Mouse (Mus musculus) frontal cortex, adult 2 months (tissue): ENCODE measurements around the gene 4930519P11Rik. TPM values are rescaled to one million over a fixed set of nuclear protein-coding genes. Genes with fewer than 3 reads are reported as not detected.

Source experiments
- DNase-seq, 2 experiments: peaks; one replicate each; pipeline ENCODE4 v3.0.0; 2022; ENCODE audit warnings: low spot score in 1 of 2; ENCODE audit errors: extremely low spot score in 1 of 2
- polyA plus RNA-seq: library from polyadenylated mRNA; depleted of rRNA; stranded (reverse); fragments of >200 nt; gene quantifications from 2 replicates; pipeline ENCODE4 v1.2.3, GENCODE M21; 2012

Gene 4930519P11Rik
- polyA plus RNA-seq, 1 experiment: 0.48 TPM

DNA sequence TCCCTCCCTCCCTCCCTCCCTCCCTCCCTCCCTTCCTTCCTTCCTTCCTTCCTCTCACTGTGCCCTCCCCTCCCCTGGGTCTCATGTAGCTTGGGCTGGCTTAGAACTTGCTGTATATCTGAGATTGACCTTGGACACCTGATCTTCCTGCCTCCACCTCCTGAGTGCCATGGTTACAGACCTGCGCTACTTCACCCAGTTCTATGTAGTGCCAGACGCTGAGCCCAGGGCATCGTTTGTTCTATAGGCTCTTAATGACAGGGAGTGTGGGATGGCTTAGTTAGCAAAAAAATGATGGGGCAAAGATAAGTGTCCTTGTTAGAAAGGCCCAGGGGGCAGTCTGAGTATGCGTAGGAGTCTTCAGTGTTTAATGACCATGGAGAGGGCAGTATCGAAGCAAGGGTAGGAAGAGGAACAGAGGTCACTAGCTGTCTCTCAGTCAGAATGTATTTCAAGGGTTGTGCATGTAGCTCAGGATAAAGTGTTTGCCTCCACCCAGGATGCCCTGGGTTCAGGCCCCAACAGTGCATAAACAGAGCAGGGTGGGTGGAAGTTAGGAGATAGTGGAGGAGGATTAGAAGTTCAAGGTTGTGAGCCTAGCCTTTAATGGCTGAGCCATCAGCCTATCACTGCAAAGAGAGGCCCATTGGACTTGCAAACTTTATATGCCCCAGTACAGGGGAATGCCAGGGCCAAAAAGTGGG lies 20.0 kb upstream of the 4930519P11Rik start:
- no peak for DNase-seq

DNA sequence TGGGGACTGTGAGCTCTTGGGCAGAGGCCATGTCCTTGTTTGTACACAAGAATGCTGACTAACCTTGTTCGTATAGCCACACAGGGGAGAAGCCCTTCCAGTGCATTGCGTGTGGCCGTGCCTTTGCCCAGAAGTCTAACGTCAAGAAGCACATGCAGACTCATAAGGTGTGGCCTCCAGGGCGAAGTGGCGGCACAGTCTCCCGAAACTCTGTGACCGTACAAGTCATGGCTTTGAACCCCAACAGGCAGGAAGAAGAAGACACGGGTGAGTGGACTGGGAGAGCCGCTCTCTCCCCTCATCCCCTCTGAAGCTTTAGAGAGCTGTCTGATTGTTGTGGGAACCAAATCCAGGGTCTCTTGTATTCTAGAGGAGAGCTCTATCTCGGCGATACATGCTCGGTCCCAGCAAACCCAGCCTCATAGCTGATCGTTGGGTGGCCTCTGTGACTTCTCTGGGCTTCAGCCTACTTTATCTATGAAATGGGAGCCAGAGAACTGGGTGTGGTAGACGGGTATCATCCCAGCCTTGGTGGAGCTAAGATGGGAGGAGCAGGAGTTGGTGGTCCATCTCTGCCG lies 19.1 kb upstream of the 4930519P11Rik start:
- DNase-seq: no peak

DNA sequence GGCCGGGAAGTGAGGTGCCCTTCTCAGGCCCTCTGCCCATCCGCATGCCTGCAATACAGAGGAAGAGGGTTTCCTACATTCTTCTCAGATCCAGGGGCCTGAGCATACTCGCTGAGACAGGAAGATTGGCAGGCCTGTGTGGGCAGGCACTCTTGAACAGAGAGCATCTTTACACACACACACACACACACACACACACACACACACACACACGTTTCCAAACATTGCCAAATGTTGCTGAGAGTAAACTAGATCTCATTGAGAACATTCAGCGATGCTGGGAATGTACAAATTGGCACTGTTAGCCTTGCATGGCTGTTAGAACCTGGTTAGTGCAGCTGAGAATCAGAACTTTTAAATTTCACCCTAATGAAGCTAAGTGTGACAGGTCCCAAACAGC lies 17.3 kb upstream of the 4930519P11Rik start:
- no peak for DNase-seq

DNA sequence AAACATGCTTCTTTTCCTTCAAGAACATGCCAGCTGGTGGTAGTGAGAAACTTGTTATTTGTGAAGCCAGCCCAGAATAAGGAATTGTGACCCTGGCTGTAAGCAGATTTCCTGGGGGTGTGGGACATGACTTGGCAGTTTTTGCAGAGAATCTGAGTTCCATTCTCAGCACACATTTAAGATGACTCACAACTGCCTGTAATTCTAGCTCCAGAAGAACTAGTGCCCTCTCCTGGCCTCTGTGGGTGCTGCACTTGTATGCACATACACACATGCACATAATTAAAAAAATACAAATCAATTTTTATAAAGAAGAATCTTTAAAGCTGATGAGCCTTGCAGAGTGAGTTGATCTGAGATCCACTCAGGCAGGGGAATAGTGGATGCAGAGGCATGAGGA lies 10.9 kb upstream of the 4930519P11Rik start:
- DNase-seq: no peak

DNA sequence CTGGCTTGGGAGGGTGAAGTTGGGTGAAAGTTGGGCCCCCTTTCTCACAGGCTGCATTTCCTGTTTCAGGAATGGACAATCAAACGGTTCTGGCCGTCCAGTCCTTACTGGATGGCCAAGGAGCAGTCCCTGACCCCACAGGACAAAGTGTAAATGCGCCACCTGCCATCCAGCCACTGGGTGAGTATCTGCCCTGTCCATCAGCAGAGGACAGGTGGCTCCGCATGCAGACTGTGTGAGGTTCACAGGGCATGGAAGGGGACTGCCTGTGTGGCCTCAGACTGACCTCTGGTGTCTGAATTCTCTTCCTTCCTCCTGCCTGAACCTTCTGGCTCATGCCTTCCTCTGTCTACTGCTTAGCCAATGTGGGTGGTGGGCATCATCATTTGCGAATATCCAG lies 8.4 kb upstream of the 4930519P11Rik start:
- no peak for DNase-seq

DNA sequence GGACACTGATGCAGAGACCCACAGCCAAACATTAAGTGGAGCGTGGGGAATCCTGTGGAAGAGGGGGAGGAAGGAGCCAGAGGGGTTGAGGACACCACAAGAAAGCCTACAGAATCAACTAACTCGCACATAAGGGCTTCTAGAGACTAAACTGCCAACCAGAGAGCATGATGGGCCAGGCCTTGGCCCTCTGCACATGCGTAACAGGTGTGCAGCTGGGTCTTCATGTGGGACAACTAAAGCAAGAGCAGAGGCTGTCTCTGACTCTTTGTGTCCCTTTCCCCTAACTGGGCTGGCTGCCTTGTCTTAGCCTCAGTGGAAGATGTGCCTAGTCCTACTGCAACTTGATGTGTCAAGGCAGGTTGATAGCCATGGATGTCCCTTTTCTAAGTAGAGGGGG lies 3.8 kb upstream of the 4930519P11Rik start:
- no peak for DNase-seq

DNA sequence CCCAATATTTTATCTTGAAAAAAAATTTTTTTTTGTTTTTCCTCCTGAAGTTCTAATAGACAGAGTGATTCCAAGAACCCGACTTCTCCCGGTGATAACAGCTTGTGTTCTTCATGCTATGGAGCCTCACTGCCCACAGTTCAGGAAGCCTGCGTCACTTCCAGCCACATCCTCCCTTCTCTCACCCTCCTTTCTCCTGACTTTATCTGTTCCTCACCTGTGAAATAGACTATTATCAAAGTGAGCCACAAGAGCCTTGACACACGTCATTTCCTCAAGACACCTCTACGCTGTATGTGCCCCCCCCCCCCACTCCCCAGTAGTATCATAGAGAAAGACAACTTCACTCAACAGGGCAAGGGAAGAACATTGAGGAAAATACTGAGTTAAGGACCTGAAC lies 2.4 kb upstream of the 4930519P11Rik start:
- no peak for DNase-seq

DNA sequence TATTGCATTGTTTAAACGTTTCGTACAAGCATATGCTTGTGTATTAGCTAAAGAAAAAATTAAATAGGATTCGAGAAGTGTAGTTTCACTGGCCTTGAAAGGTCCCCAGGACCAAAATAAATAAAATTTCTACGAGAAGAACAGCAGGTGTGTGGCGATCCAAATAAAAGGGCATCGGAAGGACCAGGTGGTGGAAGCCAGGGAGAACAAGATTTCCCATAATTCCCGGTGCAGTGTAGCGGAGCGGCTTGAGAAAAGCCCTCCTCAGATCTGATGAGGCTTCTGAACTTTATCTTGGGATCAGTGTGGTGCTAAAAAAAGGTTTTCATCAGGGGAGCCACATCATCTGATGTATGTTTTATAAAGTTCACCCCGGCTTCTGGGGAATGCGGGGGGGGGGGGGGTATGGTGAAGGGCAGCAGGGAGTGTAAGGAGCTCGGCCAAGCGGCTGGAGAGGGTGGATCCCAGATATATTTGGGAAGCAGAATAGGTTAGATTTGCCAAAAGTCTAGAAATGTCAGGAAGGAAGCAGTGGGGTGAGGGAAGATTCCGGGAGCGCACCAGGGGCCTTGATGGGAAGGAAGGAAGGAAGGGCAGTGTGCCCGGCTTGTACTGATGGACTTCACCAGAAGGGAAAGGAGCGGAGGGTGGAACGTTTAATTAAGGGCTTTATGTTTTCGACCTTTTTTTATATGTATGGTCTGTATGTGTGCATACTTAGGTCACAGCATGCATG lies 1.8 kb upstream of the 4930519P11Rik start:
- DNase-seq: no peak

DNA sequence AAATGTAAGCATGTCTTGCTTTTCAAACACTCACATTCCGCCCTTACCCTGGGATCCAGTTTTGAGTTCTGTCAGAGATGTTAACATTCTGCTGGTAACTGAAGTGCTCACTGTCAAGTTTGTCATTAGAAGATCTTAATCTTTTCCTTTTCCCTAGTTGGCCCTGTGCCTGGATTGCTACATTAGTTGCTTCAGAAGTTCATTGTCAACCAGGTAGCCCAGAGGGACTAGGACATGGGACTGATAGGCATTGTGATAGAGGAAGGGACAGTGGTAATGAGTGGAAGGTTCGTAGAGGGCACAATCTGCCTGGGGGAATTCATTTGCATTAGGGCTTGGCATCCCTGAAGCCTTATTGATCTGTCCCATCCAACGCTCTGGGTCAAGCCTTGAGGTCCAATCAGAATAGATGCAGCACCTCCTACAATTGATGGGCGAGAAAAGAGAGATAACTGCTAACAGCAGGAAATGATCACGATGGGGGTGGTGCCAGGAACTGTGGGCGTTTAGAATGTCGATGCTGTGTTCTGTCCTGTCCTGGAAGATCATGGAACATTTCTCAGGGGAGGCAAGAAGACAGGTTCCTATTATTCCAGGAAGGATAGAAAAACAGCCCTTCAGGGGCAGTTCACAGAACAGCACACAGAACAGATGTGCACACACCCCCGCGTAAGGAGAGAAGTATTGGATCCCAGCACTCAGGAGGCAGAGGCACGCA lies 4.0 kb downstream of the 4930519P11Rik start:
- DNase-seq: no peak

DNA sequence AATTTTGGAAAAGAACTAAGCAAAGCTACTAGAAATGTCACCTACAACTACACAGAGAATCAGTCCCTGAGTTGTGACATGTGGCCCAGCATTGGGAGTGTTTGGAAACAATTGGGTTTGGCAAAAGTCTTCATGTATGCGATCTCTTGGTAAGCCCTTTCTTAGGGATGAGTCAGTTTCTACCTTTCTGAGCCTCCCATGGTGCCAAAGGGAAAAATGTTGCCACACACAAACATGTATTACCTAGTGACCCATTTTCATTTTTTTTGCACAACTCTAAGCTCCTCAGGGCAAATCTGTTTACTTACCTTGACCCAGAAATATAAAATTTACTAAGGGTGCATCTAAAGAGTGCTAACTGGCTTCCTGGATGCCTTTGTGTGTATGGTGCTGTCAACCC lies 6.3 kb downstream of the 4930519P11Rik start:
- DNase-seq: no peak

DNA sequence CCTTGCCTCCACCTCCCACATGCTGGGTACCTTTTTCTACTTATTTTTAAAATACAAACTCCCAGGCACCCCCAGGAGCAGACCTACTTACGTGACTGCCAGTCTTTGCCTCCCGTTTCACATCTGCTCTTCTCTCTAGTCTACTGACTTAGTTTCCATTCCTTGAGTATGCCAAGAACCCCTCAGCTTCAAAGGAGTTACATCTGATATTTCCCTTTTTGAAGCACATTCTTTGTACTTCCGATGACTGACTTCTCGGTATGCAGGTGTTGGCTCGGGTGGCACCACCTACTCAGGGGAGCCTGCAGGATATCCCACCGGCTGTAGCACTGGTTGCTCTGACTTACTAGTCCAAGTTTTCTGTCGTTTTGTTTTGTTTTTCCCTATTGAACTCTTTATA lies 9.1 kb downstream of the 4930519P11Rik start:
- no peak for DNase-seq

DNA sequence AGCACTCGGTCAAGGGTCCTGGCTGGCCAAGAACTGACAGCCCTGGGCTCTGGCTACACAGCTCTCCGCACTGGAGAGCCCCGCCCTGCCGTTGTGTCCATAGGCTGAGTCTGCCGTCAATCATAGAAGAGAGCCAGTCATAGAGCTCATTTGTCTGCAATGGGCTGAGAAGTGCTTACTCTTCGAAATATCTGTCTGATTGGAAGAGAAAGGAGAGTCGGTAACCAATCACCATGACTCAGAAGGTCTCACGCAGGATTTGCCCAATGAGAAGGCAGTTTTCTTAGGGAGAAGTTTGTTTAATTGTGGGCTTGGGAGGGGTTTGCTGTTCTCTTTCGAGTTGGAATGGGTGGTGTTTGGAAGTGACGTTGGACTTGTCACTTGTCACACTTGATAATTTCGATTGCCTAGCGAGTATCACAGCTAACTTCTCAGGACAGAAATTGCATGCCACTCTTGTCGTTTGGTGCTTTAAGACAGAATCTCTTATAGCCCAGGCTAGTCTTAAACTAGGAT lies 9.5 kb downstream of the 4930519P11Rik start, which contains the start of gene Pxmp4:
Gene Pxmp4, minus strand, starts transcription at position 71 of the 516 bp plus-strand sequence.
- DNase-seq: peak; percentile 99 to 100

DNA sequence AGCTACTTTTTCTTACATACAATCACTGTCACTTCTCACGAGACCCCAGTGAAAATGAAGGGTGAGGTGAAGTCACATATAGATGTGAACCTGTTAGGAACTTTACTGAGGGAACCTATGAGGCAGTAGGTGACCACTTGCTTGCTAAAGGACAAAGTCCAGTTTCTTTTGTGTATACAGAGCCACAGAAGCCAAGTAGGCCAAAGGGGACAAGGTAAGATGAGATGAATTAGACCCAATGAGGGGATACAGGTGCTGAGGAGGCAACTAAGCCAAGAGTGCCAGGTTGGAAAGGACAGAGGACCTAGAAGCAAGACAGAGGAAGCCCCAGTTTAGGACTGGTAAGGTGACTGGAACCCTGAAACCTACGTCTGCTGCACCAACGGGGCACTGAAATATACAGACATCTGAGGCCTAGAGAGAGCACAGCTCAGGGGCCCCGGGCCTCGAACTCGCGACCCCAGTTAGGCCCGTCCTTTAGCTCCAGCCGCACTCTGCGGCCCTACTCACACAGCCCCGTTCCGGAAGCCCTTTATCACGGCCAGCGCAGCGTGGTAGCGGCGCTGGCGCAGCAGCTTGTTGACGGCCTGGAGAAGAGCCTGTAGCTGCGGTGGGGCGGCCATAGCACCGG lies 10.1 kb downstream of the 4930519P11Rik start:
- DNase-seq: no peak

DNA sequence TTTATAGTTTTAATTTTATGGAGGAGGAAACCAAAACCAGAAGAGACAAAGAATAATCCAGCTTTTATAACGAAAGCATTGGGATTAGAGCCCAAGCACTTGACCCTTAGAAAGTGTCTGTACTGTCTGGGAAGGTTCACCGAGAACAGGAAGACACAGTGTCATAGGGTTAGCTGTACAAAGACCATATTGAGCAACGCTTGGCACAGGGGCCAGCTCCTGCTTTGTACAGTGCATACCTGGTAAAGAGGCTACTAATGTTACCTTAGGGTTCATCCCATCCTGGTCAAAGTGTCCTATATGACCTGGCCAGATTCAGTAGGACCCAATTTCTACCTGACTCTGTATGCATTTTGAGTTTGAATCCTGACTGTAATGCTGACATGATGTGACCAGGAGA lies 11.9 kb downstream of the 4930519P11Rik start:
- no peak for DNase-seq

DNA sequence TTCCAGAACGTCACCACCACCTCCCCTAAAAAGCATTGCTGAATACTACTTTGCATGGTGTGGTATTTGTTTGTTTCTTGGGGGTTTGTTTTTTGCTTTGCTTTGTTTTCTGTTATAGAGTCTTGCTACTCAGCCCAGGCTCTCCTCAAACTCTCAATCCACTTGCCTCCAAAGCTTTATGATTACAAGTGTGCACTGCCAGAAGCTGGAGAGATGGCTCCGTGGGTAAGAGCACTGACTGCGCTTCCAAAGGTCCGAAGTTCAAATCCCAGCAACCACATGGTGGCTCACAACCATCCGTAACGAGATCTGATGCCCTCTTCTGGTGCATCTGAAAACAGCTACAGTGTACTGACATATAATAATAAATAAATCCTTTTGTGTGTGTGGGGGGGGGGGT lies 12.7 kb downstream of the 4930519P11Rik start:
- DNase-seq: no peak

DNA sequence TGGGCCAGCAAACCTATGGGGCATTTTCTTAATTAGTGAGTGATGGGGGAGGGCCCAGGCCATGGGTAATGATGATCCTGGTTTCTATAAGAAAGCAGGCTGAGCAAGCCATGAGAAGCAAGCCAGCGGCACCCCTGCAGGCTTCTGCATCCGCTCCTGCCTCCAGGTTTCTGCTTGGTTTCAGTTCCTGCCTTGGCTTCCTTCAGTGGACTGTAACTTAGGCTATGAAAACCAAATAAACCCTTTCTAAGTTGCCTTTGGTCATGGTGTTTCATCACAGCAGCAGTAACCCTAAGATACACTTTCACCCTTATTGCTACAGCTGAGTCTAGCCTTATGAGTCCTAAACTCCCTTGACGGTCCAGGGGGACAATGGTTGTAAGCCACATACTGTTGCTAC lies 15.8 kb downstream of the 4930519P11Rik start:
- no peak for DNase-seq

DNA sequence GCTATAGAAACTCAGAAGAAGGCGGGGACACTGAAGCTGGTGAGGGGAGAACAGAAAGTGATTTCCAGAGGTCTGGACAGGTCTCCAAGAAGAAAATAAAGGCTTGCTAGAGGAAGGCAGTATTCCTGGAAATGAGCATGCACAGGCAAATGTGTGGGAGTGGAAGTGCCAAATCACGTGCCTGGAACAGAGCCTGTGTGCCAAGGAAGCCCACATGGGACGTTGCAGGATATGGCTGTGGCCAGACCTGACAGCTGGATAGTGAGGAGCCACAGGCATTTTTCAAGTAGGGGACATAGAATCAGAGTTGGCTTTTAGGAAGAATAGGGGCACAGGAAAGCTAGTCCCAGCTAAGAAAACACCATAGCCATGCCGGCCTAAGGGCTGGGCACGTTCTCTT lies 17.5 kb downstream of the 4930519P11Rik start:
- no peak for DNase-seq

DNA sequence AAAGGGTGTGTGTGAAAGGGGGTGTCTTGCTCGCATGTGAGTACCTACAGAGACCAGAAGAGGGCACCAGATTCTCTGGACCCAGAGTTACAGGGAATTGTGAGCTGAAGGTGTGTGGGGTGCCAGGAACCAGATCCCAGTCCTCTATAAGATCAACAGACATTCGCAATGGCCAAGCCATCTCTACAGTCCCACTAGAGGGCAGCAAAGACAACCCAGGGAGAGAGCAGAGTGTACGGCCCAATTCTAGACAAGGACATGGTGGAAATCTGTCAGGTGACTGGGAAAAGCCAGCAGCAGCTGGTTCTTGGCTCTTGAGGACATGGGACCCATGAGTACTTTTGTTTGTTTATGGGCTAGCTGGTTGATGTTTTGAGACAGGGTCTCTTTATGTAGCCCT lies 20.2 kb downstream of the 4930519P11Rik start:
- DNase-seq: no peak

DNA sequence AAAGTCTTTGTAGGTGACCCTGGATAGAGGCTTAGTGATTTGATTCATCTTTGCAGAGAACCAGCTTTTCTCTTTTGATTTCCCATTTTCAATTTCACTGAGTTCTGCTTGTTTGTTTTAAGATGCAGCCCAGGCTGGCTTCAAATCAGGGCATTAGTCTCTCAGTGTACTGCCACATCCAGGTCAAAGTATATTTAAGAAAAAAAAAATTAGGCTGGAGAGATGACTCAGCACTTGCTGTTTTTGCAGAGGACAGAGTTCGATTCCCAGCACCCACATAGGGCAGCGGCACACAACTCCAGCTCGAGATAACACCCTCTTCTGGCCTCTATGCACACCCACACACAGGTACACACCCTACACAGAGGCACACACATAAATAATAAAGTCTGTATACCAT lies 22.0 kb downstream of the 4930519P11Rik start:
- DNase-seq: no peak

DNA sequence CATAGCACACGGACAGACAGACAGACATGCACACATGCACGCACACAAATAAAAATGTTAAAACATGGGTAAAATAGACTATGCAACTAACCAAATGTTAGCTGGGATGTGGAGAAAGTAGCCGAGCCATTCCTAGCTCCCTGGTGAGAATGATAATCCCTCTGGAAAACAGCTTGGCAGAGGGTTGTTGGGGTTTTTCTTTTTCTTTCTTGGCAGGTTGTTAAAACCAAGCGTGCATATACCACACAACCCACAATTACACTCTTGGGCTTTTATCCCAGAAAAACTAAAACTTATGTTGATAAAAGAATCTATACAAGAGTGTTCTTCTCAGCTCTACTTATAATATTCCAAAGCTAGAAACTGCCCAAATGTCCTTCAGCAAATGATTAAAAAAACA lies 24.2 kb downstream of the 4930519P11Rik start:
- peak in 1 of 2 experiments; percentile 63 for DNase-seq
